Mouse (Mus musculus) heart, adult 2 months (tissue): ENCODE data around the gene Atf3. TPM values are rescaled to one million over a fixed set of nuclear protein-coding genes. Genes with fewer than 3 reads are reported as not detected.
A peak's percentile ranks its signal among the peaks of the same experiment; 100 is the strongest.

Experiments
- DNase-seq, 2 experiments: peaks; one replicate each; pipeline ENCODE4 v3.0.0; 2021
- H3K27ac ChIP-seq: fragments of 200-600 bp; 2 replicates; pipeline ENCODE4 v1.8.1; 2022
- H3K27me3 ChIP-seq: fragments of 200-500 bp; 2 replicates; pipeline ENCODE4 v1.6.1; 2012; ENCODE audit warnings: mild to moderate bottlenecking, low read length, inconsistent platforms, mixed read lengths; ENCODE audit not compliant: control insufficient read depth, insufficient read depth
- H3K36me3 ChIP-seq: fragments of 200-500 bp; 2 replicates; pipeline ENCODE4 v1.6.1; 2012; ENCODE audit warnings: low read length, inconsistent platforms; ENCODE audit not compliant: control insufficient read depth, insufficient read depth
- H3K4me1 ChIP-seq: fragments of 200-500 bp; 2 replicates; pipeline ENCODE4 v1.6.1; 2011; ENCODE audit warnings: low read length; ENCODE audit not compliant: control insufficient read depth, insufficient read depth
- H3K4me3 ChIP-seq: fragments of 200-600 bp; 2 replicates; pipeline ENCODE4 v1.8.1; 2022
- H3K79me2 ChIP-seq: fragments of 200-500 bp; replicated peaks from 2 replicates; pipeline ENCODE4 v1.6.1; 2012; ENCODE audit warnings: mild to moderate bottlenecking, inconsistent platforms, low read length, moderate library complexity, mixed read lengths; ENCODE audit not compliant: control insufficient read depth, insufficient read depth
- H3K9ac ChIP-seq: fragments of 200-500 bp; 2 replicates; pipeline ENCODE4 v1.6.1; 2012; ENCODE audit warnings: low read depth, mild to moderate bottlenecking, control low read depth, inconsistent platforms, low read length, mixed read lengths
- CTCF ChIP-seq: fragments of 200-600 bp; IDR thresholded peaks from 2 replicates; pipeline ENCODE4 v1.8.1; 2022; ENCODE audit warnings: antibody characterized with exemption, mild to moderate bottlenecking, moderate library complexity
- EP300 ChIP-seq: fragments of 200-500 bp; IDR thresholded peaks from 2 replicates; pipeline ENCODE4 v1.6.1; 2011; ENCODE audit warnings: low read depth, low read length, control low read depth; ENCODE audit not compliant: insufficient read depth
- POLR2A ChIP-seq: fragments of 200-500 bp; IDR thresholded peaks from 2 replicates; pipeline ENCODE4 v1.6.1; 2011; ENCODE audit warnings: mild to moderate bottlenecking, low read depth, low read length, control low read depth; ENCODE audit not compliant: insufficient read depth
- WGBS: fragments of 180-500 bp; shearing (Covaris S2); methylation state at CpG from one replicate; pipeline ENCODE4 v1.1.7; 2018; 5-methylcytosine and 5-hydroxymethylcytosine counted together
- intact Hi-C: fragments of 180-260 bp; cut with DNase I; formaldehyde crosslinking; loops from one replicate; pipeline ENCODE4 v1.15.1; 2025
- polyA plus RNA-seq: library from polyadenylated mRNA; depleted of rRNA; stranded (reverse); fragments of >200 nt; gene quantifications from 2 replicates; pipeline ENCODE4 v1.2.3, GENCODE M21; 2012
- total RNA-seq, 2 experiments: library from RNA; stranded (reverse); gene quantifications; 2 replicates each; pipeline ENCODE4 v1.2.3; 2021

Atf3 gene
- total and polyA plus RNA-seq, 3 experiments = 3.6 to 11.5 (median 11.0) TPM

DNA sequence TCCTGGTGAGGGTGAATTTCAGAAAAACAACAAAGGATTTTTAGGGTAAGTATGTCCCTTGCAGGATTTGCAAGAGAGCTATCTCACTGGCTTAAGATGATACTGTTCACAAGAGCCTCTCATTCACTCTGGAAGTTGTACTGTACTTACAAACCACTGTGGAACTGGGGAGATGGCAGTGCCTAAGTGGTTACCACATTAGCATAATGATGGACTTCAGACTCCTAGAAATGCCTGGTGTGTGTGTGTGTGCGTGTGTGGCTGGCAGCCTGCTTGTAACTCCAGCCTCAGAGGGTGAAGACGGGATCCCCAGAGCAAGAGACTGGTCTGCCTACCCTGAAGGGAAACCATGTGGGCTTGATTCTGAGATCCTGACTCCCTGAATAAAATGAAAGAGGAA lies 14.3 kb downstream of the Atf3 start:
- H3K79me2 ChIP-seq = no peaks in the 10 kb centered on the region
- H3K27ac ChIP-seq = no peak overlapping the region
- intact Hi-C loops = no loop called here
- 73% methylated on average over 2 of the region's 2 CpGs for WGBS
- H3K27me3 ChIP-seq = no peaks in the 10 kb centered on the region
- no peak for DNase-seq
- TF ChIP-seq CTCF (no peak), POLR2A (no peak), EP300 (no peak)
- no peaks in the 10 kb centered on the region for H3K4me1 ChIP-seq
- no peak overlapping the region for H3K9ac ChIP-seq
- H3K4me3 ChIP-seq = no peak overlapping the region
- no peaks in the 10 kb centered on the region for H3K36me3 ChIP-seq

DNA sequence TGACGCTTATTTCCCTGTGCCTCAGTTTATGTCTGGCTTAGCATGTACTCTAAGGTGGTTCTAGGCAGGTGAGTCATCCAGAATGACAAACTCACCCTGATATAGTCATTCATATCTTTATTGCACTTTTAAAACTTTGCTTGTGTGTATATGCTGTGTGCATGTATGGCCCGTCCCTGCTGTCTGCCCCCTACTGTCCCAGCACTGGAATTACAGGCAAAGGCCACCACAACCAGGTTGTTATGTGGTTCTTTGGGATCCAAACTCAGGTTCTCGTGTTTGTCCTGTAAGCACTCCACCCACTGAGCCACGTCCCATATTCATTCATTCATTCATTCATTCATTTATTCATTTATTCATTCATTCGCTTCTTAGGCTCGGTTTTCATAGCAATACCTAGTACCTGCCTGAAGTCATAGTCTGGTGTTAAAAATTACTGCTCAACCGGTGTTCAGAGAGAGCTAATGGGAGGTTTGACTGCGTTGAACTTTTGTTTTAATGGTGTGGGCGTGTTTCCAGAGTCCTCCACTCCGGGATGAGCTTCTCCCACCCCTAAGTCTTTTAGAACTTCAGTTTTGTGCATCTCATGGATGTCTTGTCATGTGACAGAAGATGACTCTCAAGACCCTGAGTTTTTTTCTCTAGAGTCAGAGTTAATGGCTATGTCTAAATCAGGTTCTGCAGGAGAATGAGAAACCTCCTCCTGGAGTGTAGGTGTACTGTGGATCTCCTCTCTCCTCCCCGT lies 15.5 kb downstream of the Atf3 start:
- DNase-seq = no peak
- H3K27me3 ChIP-seq = no peaks in the 10 kb centered on the region
- TF ChIP-seq EP300 (no peak), CTCF (peak; percentile 53), POLR2A (no peak)
- 83% methylated on average over 11 of the region's 11 CpGs for WGBS
- H3K4me1 ChIP-seq = no peaks in the 10 kb centered on the region
- H3K36me3 ChIP-seq = no peaks in the 10 kb centered on the region
- intact Hi-C loops = no loop called here
- H3K9ac ChIP-seq = no peak overlapping the region
- H3K4me3 ChIP-seq = no peak overlapping the region
- H3K79me2 ChIP-seq = no peaks in the 10 kb centered on the region
- no peak overlapping the region for H3K27ac ChIP-seq

DNA sequence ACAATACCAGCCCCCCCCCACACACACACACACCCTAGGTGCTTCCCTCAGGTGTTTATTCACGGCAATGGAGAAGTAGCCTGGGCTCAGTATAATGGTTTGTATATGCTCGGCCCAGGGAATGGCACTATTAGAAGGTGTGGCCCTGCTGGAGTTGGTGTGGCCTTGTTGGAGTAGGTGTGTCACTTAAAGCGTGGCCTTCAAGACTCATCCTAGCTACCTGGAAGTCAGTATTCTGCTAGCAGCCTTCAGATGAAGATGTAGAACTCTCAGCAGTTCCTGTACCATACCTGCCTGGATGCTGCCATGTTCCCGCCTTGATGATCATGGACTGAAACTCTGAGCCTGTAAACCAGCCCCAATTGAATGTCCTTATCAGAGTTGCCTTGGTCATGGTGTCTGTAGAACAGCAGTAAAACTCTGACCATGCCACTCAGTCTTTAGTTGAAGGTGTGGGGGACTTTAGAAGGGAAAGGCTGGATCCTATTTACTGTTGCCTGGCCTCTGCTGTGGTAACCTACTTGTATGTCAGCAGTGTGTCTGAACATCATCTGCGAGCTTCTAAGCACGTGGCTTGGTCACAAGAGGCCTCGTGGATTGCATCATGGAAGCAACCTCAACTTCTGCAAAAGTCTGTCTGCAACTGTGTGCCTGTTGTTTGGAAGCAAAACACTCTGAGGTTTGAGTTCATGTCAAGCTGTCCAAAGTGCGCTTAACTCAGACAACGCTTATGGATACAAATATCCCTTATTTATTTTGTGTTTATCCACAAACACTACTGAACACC lies 16.8 kb downstream of the Atf3 start:
- TF ChIP-seq CTCF (no peak), EP300 (0 out of 2 replicates have a peak, but pooled peaks have one; percentile 46), POLR2A (no peak)
- Histone ChIP-seq H3K9ac (no peak overlapping the region), H3K4me1 (no peaks in the 10 kb centered on the region), H3K27me3 (no peaks in the 10 kb centered on the region), H3K36me3 (no peaks in the 10 kb centered on the region), H3K4me3 (no peak overlapping the region), H3K27ac (no peak overlapping the region), H3K79me2 (no peaks in the 10 kb centered on the region)
- intact Hi-C loops = no loop called here
- WGBS = 85% methylated on average over 9 of the region's 9 CpGs
- DNase-seq = peak in 1 of 2 experiments; percentile 64

DNA sequence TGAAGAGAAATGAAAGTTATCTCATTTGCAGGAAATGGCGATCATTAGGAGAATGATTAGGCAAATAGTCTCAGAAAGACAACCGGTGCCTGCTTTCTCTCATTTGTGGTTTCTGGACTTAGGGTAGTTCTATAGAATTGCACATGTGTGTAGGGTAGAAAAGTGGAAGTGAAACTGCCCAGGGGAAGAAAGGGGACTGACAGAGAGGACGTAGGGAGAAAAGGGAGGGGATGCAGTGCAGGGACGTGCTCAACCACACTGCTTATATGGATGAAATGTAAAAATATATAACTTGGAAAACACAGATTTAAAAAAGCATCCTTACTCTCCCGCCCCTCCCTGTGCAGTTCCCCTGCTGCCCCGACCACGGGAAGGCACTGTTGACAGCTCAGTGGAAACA lies 19.9 kb downstream of the Atf3 start:
- H3K4me3 ChIP-seq = no peak overlapping the region
- H3K27me3 ChIP-seq = no peaks in the 10 kb centered on the region
- no peaks in the 10 kb centered on the region; the same call in 1 of the 2 replicates for H3K4me1 ChIP-seq
- whole genome bisulfite sequencing = 46% methylated on average over 7 of the region's 7 CpGs
- H3K9ac ChIP-seq = no peak overlapping the region
- no peak for TF ChIP-seq POLR2A
- TF ChIP-seq CTCF = no peak
- no peak for TF ChIP-seq EP300
- H3K79me2 ChIP-seq = no peaks in the 10 kb centered on the region
- no peaks in the 10 kb centered on the region for H3K36me3 ChIP-seq
- H3K27ac ChIP-seq = no peak overlapping the region
- DNase-seq = peak in 1 of 2 experiments; percentile 22
- intact Hi-C loops = no loop called here

DNA sequence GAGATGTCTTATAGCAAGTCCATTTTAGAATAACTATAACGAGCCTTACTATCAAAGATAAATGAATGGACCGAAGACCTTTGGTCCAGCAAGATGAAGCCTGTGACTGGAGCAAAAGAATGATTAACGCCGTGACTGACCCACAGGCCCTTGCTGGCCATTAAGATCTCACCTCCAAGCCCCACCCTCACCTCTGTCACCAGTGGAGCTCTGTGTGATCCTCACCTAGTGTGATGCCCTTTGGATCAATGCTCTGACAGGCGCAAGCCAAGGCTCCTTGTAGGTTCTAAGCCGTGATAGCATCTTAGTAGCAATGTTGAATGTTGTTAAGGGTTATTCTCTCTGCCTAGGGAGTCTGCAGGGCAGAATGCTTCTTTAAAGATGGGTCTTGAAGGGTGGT lies 21.8 kb downstream of the Atf3 start:
- no peaks in the 10 kb centered on the region for H3K36me3 ChIP-seq
- no peak overlapping the region for H3K9ac ChIP-seq
- H3K27ac ChIP-seq = no peak overlapping the region
- no peaks in the 10 kb centered on the region for H3K27me3 ChIP-seq
- WGBS = 92% methylated on average over 6 of the region's 6 CpGs
- no peaks in the 10 kb centered on the region; the same call in 1 of the 2 replicates for H3K4me1 ChIP-seq
- no peak overlapping the region for H3K4me3 ChIP-seq
- H3K79me2 ChIP-seq = no peaks in the 10 kb centered on the region
- TF ChIP-seq CTCF (no peak), EP300 (no peak), POLR2A (no peak)
- intact Hi-C loops = no loop called here
- DNase-seq = no peak
